Mouse (Mus musculus): Measurements from ENCODE around the gene Inf2. TPM values are rescaled to one million over a fixed set of nuclear protein-coding genes. Genes with fewer than 3 reads are reported as not detected.

The Inf2 gene
- polyA plus RNA-seq (2015; fragmentation: Nextera tagmentation; extraction: Ambion mirVana) = 4.3 and 4.4 TPM in 2 replicates

DNA sequence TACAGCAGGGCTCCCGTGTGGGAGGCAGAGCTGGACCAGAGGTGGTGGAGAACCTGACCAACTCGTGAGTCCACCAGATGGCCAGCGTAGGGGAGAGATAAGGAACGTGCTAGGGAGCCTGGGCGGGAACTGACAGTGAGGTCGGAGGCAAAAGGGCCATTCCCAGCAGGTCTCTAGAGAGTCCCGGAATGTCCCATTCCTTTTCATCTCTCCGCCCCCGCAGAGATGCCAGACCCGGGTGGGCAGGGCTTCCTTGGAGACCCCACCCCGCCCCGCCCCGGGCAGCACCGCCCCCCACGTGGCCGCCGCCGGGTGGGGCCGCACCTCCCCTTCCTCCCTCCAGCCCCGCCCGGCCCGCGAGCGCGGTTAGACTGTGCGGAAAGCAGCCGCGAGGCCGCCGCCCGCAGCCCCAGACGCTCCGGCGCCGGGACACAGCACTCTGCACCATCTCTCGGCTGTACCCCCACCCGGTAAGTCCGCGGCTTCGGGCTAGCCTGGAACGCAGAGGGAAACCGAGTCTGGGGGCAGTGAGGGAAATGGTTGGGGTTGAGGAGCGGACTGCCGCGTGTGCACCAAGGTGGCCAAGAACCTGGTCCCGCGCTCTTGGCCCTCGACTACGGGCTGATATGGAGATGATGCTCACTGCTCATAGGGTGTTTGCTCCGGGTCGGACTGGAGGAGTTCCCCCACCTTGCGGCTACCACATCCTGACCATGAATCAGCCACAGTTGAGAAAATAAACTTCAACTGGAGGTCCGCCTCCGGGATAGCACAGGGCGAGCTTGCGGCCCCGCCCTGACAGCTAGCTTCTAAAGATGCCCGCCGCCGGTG lies at the start of gene Inf2:
Gene Inf2 (plus strand): TSS at position 359 of the 831 bp plus-strand sequence.
- Histone ChIP-seq H3K4me3 (replicated peaks) (peak within 1 kb of the TSS; percentile 64), H3K36me3 (no peaks in the 10 kb centered on the region), H3K27me3 (replicated peaks) (0 out of 2 replicates have a peak, but pooled peaks cover 3% of the 10 kb centered on the region), H3K27ac (peak within 1 kb of the TSS; percentile 35; the same call in 1 of the 2 replicates), H3K4me1 (peaks cover 49% of the 10 kb centered on the region), H3K4me2 (peak within 1 kb of the TSS; percentile 97), H3K9me3 (no peaks in the 10 kb centered on the region), H3K9ac (peak within 1 kb of the TSS; percentile 41; the same call in 1 of the 2 replicates)
- peak; percentile 84 for ATAC-seq (ENCODE audit: insufficient read depth, low FRiP score, low read depth)
- under 1% methylated on average over 58 of the region's 60 CpGs for WGBS

DNA sequence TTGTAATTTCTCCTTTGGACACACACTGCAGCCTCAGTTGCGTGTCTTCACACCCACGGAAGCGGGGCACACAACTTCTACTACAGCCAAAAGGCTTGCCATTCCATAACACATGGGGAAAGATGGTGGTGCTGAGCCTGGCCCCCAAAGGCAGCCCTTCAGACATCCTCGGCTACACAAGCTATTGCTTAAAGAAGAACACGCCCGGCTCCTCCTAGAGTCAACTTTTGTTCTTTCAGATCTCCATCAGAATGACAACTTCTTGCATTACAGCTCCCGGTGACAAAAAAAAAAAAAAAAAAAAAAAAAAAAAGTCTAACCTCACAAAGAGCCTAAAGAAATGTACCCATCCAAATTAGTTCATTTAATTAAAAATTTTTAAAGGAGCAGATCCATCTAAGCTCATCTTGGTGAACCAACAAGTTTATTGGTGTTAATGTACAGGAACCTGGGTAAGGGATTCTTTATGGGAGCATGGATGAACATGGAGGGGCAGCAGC lies 49.1 kb upstream of the Inf2 start:
- no peaks in the 10 kb centered on the region for H3K27me3 ChIP-seq (replicated peaks)
- no peaks in the 10 kb centered on the region for H3K36me3 ChIP-seq
- no peaks in the 10 kb centered on the region for H3K9me3 ChIP-seq
- no peak overlapping the region for H3K27ac ChIP-seq
- WGBS = 85% methylated on average over 7 of the region's 7 CpGs
- H3K4me1 ChIP-seq = 0 out of 2 replicates have a peak, but pooled peaks cover 3% of the 10 kb centered on the region
- no peak overlapping the region for H3K4me3 ChIP-seq (replicated peaks)
- ATAC-seq (ENCODE audit: insufficient read depth, low FRiP score, low read depth) = no peak
- H3K4me2 ChIP-seq = no peak overlapping the region
- no peak overlapping the region for H3K9ac ChIP-seq

DNA sequence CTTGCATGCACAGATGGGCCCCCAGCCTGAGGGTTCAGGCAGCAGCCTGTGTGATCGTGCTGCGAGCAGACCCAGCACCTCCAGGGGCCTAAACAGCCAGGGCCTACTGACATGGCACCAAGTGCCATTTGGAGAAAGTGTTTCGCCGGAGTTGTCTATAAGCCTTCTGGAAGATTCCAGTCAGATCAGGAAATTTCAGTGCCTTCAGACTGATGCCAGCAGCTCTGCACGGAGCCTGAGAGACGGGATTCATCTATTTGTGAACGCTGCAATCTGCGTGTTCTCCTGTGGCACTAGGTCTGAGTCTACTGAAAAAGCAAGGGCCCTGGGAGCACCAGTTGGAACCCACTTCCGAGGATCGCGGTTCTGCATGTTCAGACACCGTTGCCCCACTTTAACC lies 48.3 kb upstream of the Inf2 start:
- Histone ChIP-seq H3K27ac (no peak overlapping the region), H3K9ac (no peak overlapping the region), H3K36me3 (no peaks in the 10 kb centered on the region), H3K4me2 (no peak overlapping the region), H3K27me3 (replicated peaks) (no peaks in the 10 kb centered on the region), H3K4me3 (replicated peaks) (no peak overlapping the region), H3K9me3 (no peaks in the 10 kb centered on the region), H3K4me1 (0 out of 2 replicates have a peak, but pooled peaks cover 3% of the 10 kb centered on the region)
- no peak for ATAC-seq (ENCODE audit: insufficient read depth, low FRiP score, low read depth)
- whole genome bisulfite sequencing = 90% methylated on average over 12 of the region's 12 CpGs

DNA sequence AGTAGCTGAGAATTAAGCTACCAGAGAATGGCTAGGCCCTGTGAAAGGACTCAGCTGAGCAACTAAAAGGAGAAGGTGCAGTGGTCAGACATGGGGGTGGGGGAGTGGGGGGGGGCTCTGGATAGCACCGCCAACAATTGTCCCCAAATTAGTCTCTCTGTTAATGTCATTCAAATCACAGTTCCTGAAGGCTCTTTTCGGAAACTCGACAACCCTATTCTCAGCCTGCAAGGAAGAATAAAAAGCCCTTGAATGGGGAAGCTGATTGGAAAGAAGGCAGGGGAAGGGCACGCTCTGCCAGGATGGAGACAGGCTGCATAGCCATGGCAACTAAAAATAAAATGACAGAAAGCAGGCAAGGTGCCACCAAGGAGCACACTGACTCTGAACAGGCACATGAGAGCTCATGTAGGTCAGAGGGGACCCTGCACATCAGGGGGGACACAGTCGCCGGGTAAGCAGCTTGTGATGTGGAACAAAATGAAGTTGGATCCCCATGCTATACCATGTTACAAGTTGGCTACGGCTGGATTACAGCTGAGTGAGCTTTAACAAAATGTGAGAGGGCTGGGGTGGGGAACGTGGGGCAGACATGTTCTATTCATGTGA lies 47.0 kb upstream of the Inf2 start:
- Histone ChIP-seq H3K9ac (no peak overlapping the region), H3K27ac (peak overlapping the region; percentile 2; the same call in 1 of the 2 replicates), H3K4me2 (no peak overlapping the region), H3K36me3 (no peaks in the 10 kb centered on the region), H3K9me3 (no peaks in the 10 kb centered on the region), H3K4me1 (0 out of 2 replicates have a peak, but pooled peaks cover 3% of the 10 kb centered on the region), H3K27me3 (replicated peaks) (no peaks in the 10 kb centered on the region), H3K4me3 (replicated peaks) (no peak overlapping the region)
- no peak for ATAC-seq (ENCODE audit: insufficient read depth, low FRiP score, low read depth)
- 71% methylated on average over 8 of the region's 8 CpGs for WGBS

DNA sequence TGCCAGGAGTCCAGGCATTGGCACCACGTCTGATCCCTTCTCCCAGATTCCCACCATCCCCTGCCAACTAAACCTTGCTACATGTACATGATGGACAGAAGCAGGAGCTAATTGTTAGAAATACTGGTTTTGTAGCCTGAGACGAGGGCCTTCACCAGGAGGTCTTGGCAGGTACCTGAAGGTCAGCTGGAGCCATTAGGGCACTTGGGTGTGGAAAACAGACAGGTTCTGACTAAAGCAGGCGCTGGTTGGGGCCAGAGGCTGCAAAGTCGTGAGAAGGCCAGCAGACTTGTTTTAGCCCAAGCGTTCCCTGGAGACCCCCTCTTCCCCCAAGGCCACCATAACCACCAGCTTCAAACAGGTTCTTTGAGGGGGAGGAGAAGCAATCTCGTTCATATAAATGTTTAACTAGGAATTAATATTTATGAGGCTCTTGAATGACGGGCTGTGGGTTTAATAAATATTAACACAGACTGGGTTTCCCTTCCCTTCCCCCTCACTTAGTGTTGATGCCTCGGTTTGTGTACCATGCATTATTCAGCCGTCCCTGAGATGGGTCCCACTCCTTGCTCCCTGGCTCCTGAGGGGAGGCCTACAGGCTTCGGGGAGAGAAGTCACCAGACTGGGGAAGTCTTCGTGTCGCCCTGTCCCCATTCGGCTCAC lies 46.2 kb upstream of the Inf2 start:
- 0 out of 2 replicates have a peak, but pooled peaks cover 3% of the 10 kb centered on the region for H3K4me1 ChIP-seq
- no peak overlapping the region for H3K9ac ChIP-seq
- H3K9me3 ChIP-seq = no peaks in the 10 kb centered on the region
- no peaks in the 10 kb centered on the region for H3K36me3 ChIP-seq
- WGBS = 66% methylated on average over 13 of the region's 13 CpGs
- H3K4me3 ChIP-seq (replicated peaks) = no peak overlapping the region
- peak overlapping the region; percentile 28; the same call in 1 of the 2 replicates for H3K4me2 ChIP-seq
- no peak for ATAC-seq (ENCODE audit: insufficient read depth, low FRiP score, low read depth)
- peak overlapping the region; percentile 2; the same call in 1 of the 2 replicates for H3K27ac ChIP-seq
- no peaks in the 10 kb centered on the region for H3K27me3 ChIP-seq (replicated peaks)

DNA sequence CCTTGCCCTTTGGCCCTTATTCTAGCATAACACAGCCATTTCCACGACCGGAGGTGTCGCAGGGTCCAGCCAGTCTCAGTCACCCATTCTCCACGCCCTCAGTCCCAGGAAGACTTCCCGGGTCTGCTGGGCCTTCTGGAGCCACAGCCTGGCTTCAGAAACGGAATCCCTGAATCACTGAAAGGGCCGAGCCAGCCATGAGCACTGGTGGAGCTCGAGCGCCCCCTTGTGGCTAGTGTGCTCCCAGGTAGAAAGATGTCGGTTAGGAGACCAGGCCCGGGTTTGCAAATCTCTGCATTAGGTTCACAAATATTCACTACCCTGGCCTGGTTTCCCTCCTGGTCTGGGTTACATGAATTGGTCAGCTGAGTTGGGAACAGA lies 45.7 kb upstream of the Inf2 start:
- no peaks in the 10 kb centered on the region for H3K36me3 ChIP-seq
- ATAC-seq (ENCODE audit: insufficient read depth, low FRiP score, low read depth) = peak; percentile 32; the same call in 1 of the 2 replicates
- H3K9ac ChIP-seq = no peak overlapping the region
- no peaks in the 10 kb centered on the region for H3K9me3 ChIP-seq
- no peak overlapping the region for H3K4me3 ChIP-seq (replicated peaks)
- 0 out of 2 replicates have a peak, but pooled peaks cover 3% of the 10 kb centered on the region for H3K4me1 ChIP-seq
- H3K27me3 ChIP-seq (replicated peaks) = no peaks in the 10 kb centered on the region
- no peak overlapping the region for H3K27ac ChIP-seq
- 6% methylated on average over 11 of the region's 11 CpGs for WGBS
- peak overlapping the region; percentile 28; the same call in 1 of the 2 replicates for H3K4me2 ChIP-seq

DNA sequence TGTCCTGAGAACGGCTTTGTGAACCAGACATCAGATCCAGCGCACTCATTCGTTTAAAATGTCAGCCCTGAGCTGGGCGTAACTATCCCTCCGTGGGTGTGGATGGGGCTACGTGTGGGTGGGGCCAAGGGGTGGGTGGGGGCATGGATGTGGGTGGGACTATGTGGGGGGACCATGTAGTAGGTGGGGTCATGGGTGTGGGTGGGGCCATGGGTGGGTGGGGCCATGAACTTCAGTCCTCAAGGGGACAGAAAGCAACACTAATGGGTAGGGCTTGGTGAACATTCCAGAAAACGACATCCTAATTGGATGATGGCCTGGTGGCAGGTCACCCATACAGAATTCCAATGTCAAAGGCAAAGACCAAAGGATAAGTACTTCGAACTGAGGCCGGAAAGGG lies 44.6 kb upstream of the Inf2 start:
- Histone ChIP-seq H3K27me3 (replicated peaks) (no peaks in the 10 kb centered on the region), H3K4me3 (replicated peaks) (no peak overlapping the region), H3K27ac (no peak overlapping the region), H3K9me3 (no peaks in the 10 kb centered on the region), H3K4me1 (0 out of 2 replicates have a peak, but pooled peaks cover 3% of the 10 kb centered on the region), H3K9ac (no peak overlapping the region), H3K4me2 (no peak overlapping the region), H3K36me3 (no peaks in the 10 kb centered on the region)
- ATAC-seq (ENCODE audit: insufficient read depth, low FRiP score, low read depth) = no peak; the same call in 1 of the 2 replicates
- 61% methylated on average over 9 of the region's 9 CpGs for WGBS

DNA sequence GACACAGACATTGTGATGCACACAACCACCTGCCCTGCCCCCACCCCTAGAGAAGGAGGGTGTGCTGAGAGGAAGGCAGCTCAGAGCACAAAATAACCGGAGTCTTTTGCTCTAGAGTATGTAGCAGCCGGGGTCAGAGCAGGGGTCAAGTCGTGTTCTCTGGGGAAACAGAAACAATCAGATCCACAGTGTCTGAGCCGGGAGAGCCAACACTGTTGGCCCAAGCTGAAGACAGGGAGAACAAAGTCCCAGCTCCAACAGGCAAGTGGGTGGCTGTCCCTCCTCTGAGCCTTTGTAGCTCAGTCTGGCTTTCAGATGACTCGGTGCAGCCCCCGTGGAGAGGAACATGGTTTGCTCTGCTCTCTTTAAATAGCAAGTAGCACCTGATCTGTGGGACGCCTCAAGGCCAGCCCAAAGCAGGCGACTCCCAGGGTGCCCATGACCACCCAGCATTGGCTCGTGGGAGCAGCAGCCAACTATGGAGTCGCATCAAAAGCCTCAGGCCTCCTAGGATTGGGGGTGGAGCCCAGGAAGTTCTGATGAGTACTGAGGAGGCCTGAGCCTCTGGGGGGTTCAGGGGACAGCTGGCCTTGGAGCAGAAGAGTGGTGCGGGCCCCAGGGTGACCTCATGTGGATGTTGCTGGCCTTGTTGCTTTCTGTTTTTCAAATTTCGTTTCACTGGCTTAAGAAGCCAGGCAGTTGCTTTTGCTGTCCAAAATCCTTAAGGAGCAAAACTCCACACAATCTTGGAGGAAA lies 43.5 kb upstream of the Inf2 start:
- 0 out of 2 replicates have a peak, but pooled peaks cover 3% of the 10 kb centered on the region for H3K4me1 ChIP-seq
- H3K4me2 ChIP-seq = no peak overlapping the region
- no peak overlapping the region for H3K27ac ChIP-seq
- 44% methylated on average over 12 of the region's 12 CpGs for WGBS
- no peaks in the 10 kb centered on the region for H3K27me3 ChIP-seq (replicated peaks)
- H3K36me3 ChIP-seq = no peaks in the 10 kb centered on the region
- no peak for ATAC-seq (ENCODE audit: insufficient read depth, low FRiP score, low read depth)
- H3K9ac ChIP-seq = no peak overlapping the region
- no peak overlapping the region for H3K4me3 ChIP-seq (replicated peaks)
- H3K9me3 ChIP-seq = no peaks in the 10 kb centered on the region

DNA sequence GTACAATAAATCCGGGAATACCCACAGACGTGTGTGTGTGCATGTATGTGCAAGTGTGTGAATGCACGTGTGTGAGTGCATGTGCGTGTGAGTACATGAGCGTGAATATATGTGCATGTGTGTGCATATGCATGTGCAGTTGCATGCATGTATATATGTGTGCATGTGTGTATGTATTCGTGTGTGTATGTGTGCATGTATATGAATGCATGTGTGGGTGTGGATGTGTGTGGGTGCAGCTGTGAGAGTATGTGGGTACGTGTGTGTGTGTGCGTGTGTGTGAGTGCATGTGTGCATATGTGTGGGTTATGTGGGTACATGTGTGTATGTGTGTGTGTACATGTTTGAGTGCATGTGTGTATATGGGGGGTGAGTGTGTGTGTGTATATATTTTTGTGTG lies 42.5 kb upstream of the Inf2 start:
- 87% methylated on average over 8 of the region's 8 CpGs for WGBS
- no peaks in the 10 kb centered on the region for H3K27me3 ChIP-seq (replicated peaks)
- H3K4me2 ChIP-seq = no peak overlapping the region
- no peak overlapping the region for H3K4me3 ChIP-seq (replicated peaks)
- ATAC-seq (ENCODE audit: insufficient read depth, low FRiP score, low read depth) = no peak
- H3K9ac ChIP-seq = no peak overlapping the region
- no peaks in the 10 kb centered on the region for H3K36me3 ChIP-seq
- no peak overlapping the region for H3K27ac ChIP-seq
- no peaks in the 10 kb centered on the region for H3K9me3 ChIP-seq
- H3K4me1 ChIP-seq = 0 out of 2 replicates have a peak, but pooled peaks cover 3% of the 10 kb centered on the region

DNA sequence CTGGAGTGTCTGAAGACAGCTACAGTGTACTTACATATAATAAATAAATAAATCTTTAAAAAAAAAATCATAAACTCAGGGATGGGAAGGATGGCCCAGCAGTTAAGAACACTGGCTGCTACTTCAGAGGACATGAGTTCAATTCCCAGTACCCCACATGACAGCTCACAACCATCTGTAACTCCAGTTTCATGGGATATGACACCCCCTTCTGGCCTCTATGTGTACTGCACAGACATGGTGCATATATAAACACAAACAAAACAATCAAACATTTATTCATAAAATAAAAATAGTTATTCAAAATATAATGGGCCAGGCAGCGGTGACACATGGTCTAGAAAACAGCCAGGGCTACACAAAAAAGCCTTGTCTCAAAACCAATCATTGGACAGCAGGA lies 39.3 kb upstream of the Inf2 start:
- Histone ChIP-seq H3K9ac (no peak overlapping the region), H3K36me3 (no peaks in the 10 kb centered on the region), H3K27ac (no peak overlapping the region), H3K9me3 (no peaks in the 10 kb centered on the region), H3K27me3 (replicated peaks) (no peaks in the 10 kb centered on the region), H3K4me2 (no peak overlapping the region), H3K4me3 (replicated peaks) (no peak overlapping the region), H3K4me1 (no peaks in the 10 kb centered on the region)
- WGBS = 95% methylated on average over 1 of the region's 1 CpGs
- no peak for ATAC-seq (ENCODE audit: insufficient read depth, low FRiP score, low read depth)

DNA sequence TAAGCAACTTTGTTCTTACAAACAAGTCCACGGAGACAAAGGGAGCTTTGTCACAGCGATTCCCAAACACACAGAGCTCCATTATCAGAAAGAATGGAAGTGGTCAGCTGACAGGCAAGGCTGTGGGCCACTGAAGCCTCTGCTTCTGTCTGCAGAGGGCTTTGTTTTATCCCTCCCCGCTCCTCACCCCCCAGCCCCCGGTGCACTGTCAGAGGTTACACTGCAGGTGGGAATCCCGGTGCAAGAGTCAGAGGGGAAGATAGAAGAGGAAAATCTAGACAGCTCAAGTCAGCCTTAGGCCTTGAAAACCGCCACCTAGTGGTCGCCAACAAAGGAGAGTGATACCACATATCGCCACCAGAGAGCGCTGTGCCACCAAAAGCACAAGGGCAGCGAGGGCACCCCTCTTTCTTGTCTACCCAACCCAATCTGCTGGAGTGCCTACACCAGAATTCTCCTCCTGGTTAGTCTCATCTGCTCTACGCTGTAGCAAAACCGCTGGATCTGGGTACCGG lies 36.7 kb upstream of the Inf2 start:
- ATAC-seq (ENCODE audit: insufficient read depth, low FRiP score, low read depth) = peak; percentile 52; the same call in 1 of the 2 replicates
- Histone ChIP-seq H3K4me2 (no peak overlapping the region), H3K27ac (no peak overlapping the region), H3K4me3 (replicated peaks) (no peak overlapping the region), H3K4me1 (no peaks in the 10 kb centered on the region; the same call in 1 of the 2 replicates), H3K27me3 (replicated peaks) (no peaks in the 10 kb centered on the region), H3K9ac (no peak overlapping the region), H3K36me3 (no peaks in the 10 kb centered on the region), H3K9me3 (no peaks in the 10 kb centered on the region)
- 11% methylated on average over 13 of the region's 13 CpGs for WGBS
